Mouse (Mus musculus) kidney, embryonic 15.5 days (tissue): ENCODE results near the gene Nsun7. TPM values are rescaled to one million over a fixed set of nuclear protein-coding genes. Genes with fewer than 3 reads are reported as not detected.
"Not testable (repeated sequence)": the region's sequence is repeated elsewhere in the genome, so short reads cannot be mapped to it uniquely, and the experiment has no call there.

Source experiments
- ATAC-seq: fragments of 200-750 bp; cut with Nextera tagmentation; replicated peaks from 2 replicates; pipeline ENCODE4 v1.8.0; 2017; ENCODE audit warnings: moderate TSS enrichment; ENCODE audit not compliant: low FRiP score
- H3K27ac ChIP-seq: fragments of 300-500 bp; sonication (generic); 2 replicates; pipeline ENCODE4 v1.5.1; 2015; ENCODE audit warnings: mild to moderate bottlenecking, inconsistent platforms
- H3K27me3 ChIP-seq: fragments of 300-500 bp; sonication (generic); 2 replicates; pipeline ENCODE4 v1.6.1; 2015; ENCODE audit warnings: inconsistent platforms
- H3K36me3 ChIP-seq: fragments of 300-500 bp; sonication (generic); 2 replicates; pipeline ENCODE4 v1.6.1; 2015; ENCODE audit warnings: inconsistent platforms
- H3K4me1 ChIP-seq: fragments of 300-500 bp; sonication (generic); 2 replicates; pipeline ENCODE4 v1.6.1; 2015; ENCODE audit warnings: inconsistent platforms
- H3K4me2 ChIP-seq: fragments of 300-500 bp; sonication (generic); 2 replicates; pipeline ENCODE4 v1.6.1; 2015; ENCODE audit warnings: moderate library complexity, mild to moderate bottlenecking, inconsistent platforms
- H3K4me3 ChIP-seq: fragments of 300-500 bp; sonication (generic); replicated peaks from 2 replicates; pipeline ENCODE4 v1.5.1; 2015; ENCODE audit warnings: mild to moderate bottlenecking, inconsistent platforms
- H3K9ac ChIP-seq: fragments of 300-500 bp; sonication (generic); 2 replicates; pipeline ENCODE4 v1.6.1; 2015; ENCODE audit warnings: mild to moderate bottlenecking, inconsistent platforms
- H3K9me3 ChIP-seq: fragments of 300-500 bp; sonication (generic); replicated peaks from 2 replicates; pipeline ENCODE4 v1.6.1; 2016; ENCODE audit warnings: inconsistent platforms
- WGBS: fragments of 180-500 bp; shearing (Covaris S2); methylation state at CpG from one replicate; pipeline ENCODE4 v1.1.7; 2015; ENCODE audit warnings: mixed read lengths; 5-methylcytosine and 5-hydroxymethylcytosine counted together
- polyA plus RNA-seq: library from polyadenylated mRNA; unstranded; fragments of >200 nt; fragmentation: Nextera tagmentation; extraction: Ambion mirVana; gene quantifications from 2 replicates; pipeline ENCODE4 v1.2.1, GENCODE M21; 2015

Nsun7 gene
- polyA plus RNA-seq, 1 experiment from 2014 or later = 0.32 TPM

DNA sequence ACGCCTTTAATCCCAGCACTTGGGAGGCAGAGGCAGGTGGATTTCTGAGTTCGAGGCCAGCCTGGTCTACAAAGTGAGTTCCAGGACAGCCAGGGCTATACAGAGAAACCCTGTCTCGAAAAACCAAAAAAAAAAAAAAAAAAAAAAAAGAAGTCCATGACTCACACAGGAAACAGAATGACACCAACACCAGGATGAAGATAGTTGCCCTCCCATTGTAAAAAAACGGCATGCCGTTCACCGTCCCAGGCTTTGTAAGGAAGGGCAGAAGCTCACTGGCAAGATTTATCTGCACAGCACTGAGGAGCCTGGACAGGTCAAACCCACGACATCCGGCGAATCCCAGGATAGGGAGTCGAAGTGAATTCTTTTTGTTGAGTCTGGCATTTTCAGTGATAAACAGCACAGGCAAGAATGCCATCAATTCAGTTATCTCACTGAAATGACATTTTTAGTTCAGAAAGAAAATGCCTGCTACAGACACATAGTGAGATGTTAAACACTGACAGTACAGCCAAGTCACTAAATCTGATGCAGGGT is 13.7 kb upstream of the Nsun7 start:
- Histone ChIP-seq H3K9ac (no peak overlapping the region), H3K4me2 (no peak overlapping the region), H3K27me3 (no peaks in the 10 kb centered on the region), H3K4me1 (peaks cover 5% of the 10 kb centered on the region; the same call in 1 of the 2 replicates), H3K27ac (no peak overlapping the region), H3K36me3 (no peaks in the 10 kb centered on the region), H3K9me3 (no peaks in the 10 kb centered on the region), H3K4me3 (no peak overlapping the region)
- peak; percentile 49; the same call in 1 of the 2 replicates for ATAC-seq
- WGBS = 51% methylated on average over 9 of the region's 10 CpGs

DNA sequence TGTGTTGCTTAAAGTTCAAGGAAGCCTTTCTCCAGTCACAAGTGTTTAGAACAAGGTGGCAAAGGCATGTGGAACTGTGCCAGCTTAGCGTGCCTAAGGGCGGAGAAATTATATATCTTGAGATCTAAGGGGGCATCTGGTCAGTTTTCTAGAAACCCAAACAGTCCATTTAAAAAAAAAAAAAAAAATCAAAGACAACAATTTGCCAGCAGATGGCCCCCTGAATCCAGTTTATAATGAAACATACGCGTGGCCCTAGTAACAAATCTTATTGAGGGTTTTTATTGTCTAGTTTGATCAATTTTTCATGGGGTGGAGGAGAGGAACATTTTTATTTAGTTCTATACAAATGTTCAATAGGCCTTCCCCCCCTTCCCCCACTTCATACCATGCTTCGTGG is 6.5 kb upstream of the Nsun7 start:
- H3K4me2 ChIP-seq = no peak overlapping the region
- no peak for ATAC-seq
- H3K27ac ChIP-seq = no peak overlapping the region
- no peak overlapping the region for H3K4me3 ChIP-seq
- H3K4me1 ChIP-seq = no peaks in the 10 kb centered on the region
- H3K9ac ChIP-seq = no peak overlapping the region
- 64% methylated on average over 5 of the region's 5 CpGs for WGBS
- no peaks in the 10 kb centered on the region for H3K27me3 ChIP-seq
- no peaks in the 10 kb centered on the region for H3K9me3 ChIP-seq
- no peaks in the 10 kb centered on the region for H3K36me3 ChIP-seq

DNA sequence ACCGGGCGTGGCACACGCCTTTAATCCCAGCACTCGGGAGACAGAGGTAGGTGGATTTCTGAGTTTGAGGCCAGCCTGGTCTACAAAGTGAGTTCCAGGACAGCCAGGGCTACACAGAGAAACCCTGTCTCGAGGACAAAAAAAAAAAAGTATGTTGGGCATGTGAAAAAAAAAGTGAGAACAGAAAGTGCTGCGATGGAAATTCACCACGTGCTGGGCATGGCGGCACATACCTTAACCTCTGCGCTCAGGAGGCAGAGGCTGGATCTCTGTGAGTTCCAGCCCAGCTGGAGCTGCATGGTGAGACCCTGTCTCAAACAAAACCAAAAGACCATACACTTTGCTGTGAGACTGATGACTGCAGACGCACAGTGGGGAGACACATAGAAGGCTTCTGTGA is 4.7 kb upstream of the Nsun7 start:
- H3K4me2 ChIP-seq = no peak overlapping the region
- 0 out of 2 replicates have a peak, but pooled peaks cover 4% of the 10 kb centered on the region for H3K27me3 ChIP-seq
- no peak overlapping the region for H3K4me3 ChIP-seq
- H3K4me1 ChIP-seq = peaks cover 5% of the 10 kb centered on the region; the same call in 1 of the 2 replicates
- no peaks in the 10 kb centered on the region for H3K36me3 ChIP-seq
- ATAC-seq = no peak
- no peak overlapping the region for H3K27ac ChIP-seq
- WGBS = 88% methylated on average over 10 of the region's 10 CpGs
- no peak overlapping the region for H3K9ac ChIP-seq
- no peaks in the 10 kb centered on the region for H3K9me3 ChIP-seq

DNA sequence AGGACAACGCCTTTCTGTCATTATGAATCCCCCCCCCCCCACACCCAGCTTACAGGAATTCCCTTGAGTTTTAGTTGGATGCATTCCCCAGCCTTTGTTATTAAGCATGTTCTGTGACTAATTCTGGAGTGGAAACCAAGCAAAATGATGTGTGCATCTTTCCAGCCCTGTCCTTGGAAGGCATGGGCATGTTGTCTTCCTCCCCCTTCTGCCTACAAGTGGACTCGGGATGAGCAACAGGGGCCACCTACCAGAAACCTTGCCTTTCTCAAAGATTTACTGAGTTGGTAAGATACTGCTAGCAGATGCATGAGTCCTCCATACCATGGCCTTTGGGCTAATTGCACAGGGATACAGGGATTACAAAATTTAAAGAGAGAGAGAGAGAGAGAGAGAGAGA is 697 bp upstream of the Nsun7 start:
- 78% methylated on average over 2 of the region's 2 CpGs for WGBS
- no peaks in the 10 kb centered on the region for H3K9me3 ChIP-seq
- H3K27me3 ChIP-seq = 0 out of 2 replicates have a peak, but pooled peaks cover 6% of the 10 kb centered on the region
- no peak overlapping the region for H3K4me3 ChIP-seq
- ATAC-seq = no peak
- peaks cover 7% of the 10 kb centered on the region; the same call in 1 of the 2 replicates for H3K4me1 ChIP-seq
- H3K9ac ChIP-seq = no peak overlapping the region
- no peak overlapping the region for H3K4me2 ChIP-seq
- no peaks in the 10 kb centered on the region for H3K36me3 ChIP-seq
- no peak overlapping the region for H3K27ac ChIP-seq

DNA sequence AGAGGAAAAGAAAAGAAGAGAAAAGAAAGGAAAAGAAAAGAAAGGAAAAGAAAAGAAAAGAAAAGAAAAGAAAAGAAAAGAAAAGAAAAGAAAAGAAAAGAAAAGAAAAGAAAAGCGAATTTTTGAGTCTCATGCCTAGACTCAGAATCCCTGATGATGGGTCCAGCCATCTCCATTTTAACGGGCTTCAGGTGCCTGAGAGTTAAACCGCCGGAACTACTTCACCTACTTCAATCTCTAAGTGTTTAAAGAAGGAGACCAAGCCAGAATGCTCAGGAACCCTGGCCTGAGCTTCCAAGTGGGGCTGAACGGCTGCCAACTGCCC is 304 bp upstream of the Nsun7 start:
- H3K9ac ChIP-seq = peak overlapping the region; percentile 33; the same call in 1 of the 2 replicates
- H3K27me3 ChIP-seq, H3K4me1 ChIP-seq, H3K27ac ChIP-seq, H3K9me3 ChIP-seq, ATAC-seq, H3K36me3 ChIP-seq: not testable (repeated sequence)
- peak overlapping the region; percentile 59 for H3K4me3 ChIP-seq
- WGBS = 5% methylated on average over 5 of the region's 5 CpGs
- peak overlapping the region; percentile 84 for H3K4me2 ChIP-seq

DNA sequence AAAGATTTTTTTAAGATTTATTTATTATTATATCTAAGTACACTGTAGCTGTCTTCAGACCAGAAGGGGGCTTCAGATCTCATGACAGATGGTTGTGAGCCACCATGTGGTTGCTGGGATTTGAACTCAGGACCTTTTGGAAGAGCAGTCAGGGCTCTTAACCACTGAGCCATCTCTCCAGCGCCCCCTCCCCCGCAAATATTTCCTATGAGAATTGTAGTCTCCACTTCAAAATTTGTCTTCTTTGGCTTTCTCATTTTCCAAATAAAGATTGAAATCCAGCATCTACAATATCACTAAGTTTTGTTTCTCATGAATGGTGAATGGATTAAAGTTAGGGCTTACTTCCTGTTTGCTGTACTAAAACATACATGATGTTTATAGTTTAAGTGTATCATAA is 2.8 kb downstream of the Nsun7 start:
- no peak for ATAC-seq
- H3K9me3 ChIP-seq = no peaks in the 10 kb centered on the region
- H3K4me1 ChIP-seq = peaks cover 7% of the 10 kb centered on the region; the same call in 1 of the 2 replicates
- WGBS = 75% methylated on average over 2 of the region's 2 CpGs
- H3K4me2 ChIP-seq = no peak overlapping the region
- H3K4me3 ChIP-seq = no peak overlapping the region
- 0 out of 2 replicates have a peak, but pooled peaks cover 6% of the 10 kb centered on the region for H3K27me3 ChIP-seq
- no peak overlapping the region for H3K27ac ChIP-seq
- H3K9ac ChIP-seq = no peak overlapping the region
- H3K36me3 ChIP-seq = no peaks in the 10 kb centered on the region

DNA sequence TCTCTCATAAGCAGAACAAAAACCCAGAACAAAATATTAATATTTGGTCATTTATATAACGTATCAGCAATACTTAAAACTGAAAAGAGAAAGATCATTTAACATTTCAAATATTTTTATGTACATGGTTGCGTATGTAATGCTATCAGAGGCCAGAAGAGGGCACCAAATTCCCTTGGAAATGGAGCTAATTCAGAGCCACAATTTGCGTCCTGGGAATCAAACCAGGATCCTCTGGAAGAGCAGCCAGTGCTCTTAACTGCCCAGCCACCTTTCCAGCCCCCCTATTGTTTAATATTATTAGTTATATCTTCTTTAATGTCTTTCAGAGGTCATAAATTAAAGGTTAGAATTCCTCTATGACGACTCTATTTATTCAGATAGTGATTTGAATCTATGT is 3.7 kb downstream of the Nsun7 start:
- H3K9ac ChIP-seq = no peak overlapping the region
- 35% methylated on average over 4 of the region's 4 CpGs for WGBS
- peaks cover 7% of the 10 kb centered on the region; the same call in 1 of the 2 replicates for H3K4me1 ChIP-seq
- no peaks in the 10 kb centered on the region for H3K9me3 ChIP-seq
- no peak overlapping the region for H3K27ac ChIP-seq
- H3K27me3 ChIP-seq = 0 out of 2 replicates have a peak, but pooled peaks cover 6% of the 10 kb centered on the region
- H3K36me3 ChIP-seq = no peaks in the 10 kb centered on the region
- ATAC-seq = no peak
- H3K4me3 ChIP-seq = no peak overlapping the region
- no peak overlapping the region for H3K4me2 ChIP-seq

DNA sequence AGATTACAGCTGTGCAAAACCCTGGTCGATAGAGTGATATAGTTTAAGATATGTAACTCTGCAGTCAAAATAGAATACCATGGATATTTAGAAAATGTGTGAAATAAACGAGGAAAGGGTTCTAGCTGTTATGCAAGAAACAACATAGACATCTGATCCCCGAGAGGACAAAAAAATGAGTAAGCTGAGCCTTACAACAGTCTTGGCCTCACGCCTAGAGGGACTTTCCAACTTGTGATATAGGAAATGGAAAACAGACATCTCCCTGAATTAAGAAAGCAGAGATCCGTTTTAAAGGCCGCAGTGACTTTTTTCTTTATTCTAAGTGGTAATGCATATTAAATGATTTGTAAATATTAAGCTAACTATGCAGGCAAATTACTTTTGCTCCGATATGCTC is 9.9 kb downstream of the Nsun7 start:
- Histone ChIP-seq H3K27ac (no peak overlapping the region), H3K4me3 (no peak overlapping the region), H3K27me3 (no peaks in the 10 kb centered on the region), H3K9ac (no peak overlapping the region), H3K36me3 (no peaks in the 10 kb centered on the region), H3K9me3 (no peaks in the 10 kb centered on the region), H3K4me1 (no peaks in the 10 kb centered on the region), H3K4me2 (no peak overlapping the region)
- ATAC-seq = no peak
- 76% methylated on average over 7 of the region's 7 CpGs for WGBS

DNA sequence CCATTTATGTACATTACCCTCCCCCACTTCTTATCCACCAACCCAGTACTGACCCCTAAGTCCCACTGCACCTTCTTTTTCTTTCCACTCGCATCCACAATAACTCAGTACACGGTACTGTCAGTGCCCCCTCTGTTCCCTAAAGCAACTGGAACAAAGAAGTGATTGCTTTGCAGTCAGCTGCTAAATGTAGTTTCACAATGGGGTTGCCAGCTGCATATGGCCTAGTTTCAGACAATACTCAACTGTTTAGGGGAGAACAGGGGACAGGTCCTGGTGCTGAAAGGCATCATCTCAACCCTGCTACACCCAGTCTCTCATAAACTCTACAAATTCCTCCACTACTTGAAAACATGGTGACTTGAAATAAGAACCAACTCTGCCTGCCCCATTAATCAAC is 11.4 kb downstream of the Nsun7 start:
- no peak overlapping the region for H3K4me2 ChIP-seq
- H3K27ac ChIP-seq = no peak overlapping the region
- no peaks in the 10 kb centered on the region for H3K9me3 ChIP-seq
- WGBS = 85% methylated on average over 2 of the region's 2 CpGs
- no peaks in the 10 kb centered on the region for H3K4me1 ChIP-seq
- no peak overlapping the region for H3K9ac ChIP-seq
- no peak for ATAC-seq
- H3K4me3 ChIP-seq = no peak overlapping the region
- no peaks in the 10 kb centered on the region for H3K27me3 ChIP-seq
- H3K36me3 ChIP-seq = no peaks in the 10 kb centered on the region

DNA sequence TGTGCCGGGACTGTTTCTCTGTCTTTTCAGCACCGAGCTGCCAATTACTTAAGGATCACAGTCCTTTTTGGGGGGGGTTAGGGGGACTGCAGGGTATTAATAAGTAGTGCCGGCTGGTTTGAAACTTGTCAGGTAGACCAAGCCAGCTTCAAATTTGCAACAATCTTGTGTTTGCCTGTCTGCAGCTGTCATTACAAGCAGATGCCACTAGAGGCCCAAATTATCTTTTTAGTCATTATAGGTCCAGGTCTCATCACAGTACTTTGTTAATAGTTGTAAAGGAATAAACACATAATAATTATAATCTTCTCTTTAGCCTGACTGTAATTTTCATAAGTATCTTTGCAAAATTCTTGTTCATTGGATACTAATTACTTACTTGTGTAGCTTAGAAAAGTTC is 14.7 kb downstream of the Nsun7 start:
- H3K4me3 ChIP-seq = no peak overlapping the region
- 71% methylated on average over 3 of the region's 3 CpGs for WGBS

DNA sequence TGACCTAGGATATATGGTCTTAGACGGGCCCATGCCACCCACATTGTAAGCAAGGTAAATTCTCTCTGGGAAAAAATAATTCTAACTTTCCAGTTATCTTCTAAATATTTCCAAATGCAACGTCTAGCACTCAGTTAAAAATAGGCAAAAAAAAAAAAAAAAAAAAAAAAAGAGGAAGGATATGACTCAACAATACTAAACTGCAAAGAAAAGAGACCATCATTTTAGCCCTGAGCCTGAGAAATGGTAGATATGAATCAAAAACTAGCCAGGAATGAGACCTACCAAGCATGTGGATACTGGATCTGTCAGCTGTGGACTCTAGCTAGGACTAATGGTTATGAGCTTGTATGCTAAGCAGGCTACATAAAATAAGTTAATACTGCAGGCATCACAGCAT is 20.0 kb downstream of the Nsun7 start:
- no peak overlapping the region for H3K27ac ChIP-seq
- no peaks in the 10 kb centered on the region for H3K36me3 ChIP-seq
- H3K4me2 ChIP-seq = no peak overlapping the region
- WGBS = 69% methylated on average over 2 of the region's 2 CpGs
- no peak overlapping the region for H3K4me3 ChIP-seq
- H3K4me1 ChIP-seq = no peaks in the 10 kb centered on the region
- no peak for ATAC-seq
- no peak overlapping the region for H3K9ac ChIP-seq
- H3K9me3 ChIP-seq = no peaks in the 10 kb centered on the region
- H3K27me3 ChIP-seq = no peaks in the 10 kb centered on the region

More for the DNA sequence above, 14.7 kb downstream of the Nsun7 start:
- Histone ChIP-seq H3K27ac (no peak overlapping the region), H3K36me3 (no peaks in the 10 kb centered on the region), H3K9me3 (no peaks in the 10 kb centered on the region), H3K27me3 (no peaks in the 10 kb centered on the region), H3K9ac (no peak overlapping the region), H3K4me2 (no peak overlapping the region), H3K4me1 (no peaks in the 10 kb centered on the region)
- no peak for ATAC-seq

DNA sequence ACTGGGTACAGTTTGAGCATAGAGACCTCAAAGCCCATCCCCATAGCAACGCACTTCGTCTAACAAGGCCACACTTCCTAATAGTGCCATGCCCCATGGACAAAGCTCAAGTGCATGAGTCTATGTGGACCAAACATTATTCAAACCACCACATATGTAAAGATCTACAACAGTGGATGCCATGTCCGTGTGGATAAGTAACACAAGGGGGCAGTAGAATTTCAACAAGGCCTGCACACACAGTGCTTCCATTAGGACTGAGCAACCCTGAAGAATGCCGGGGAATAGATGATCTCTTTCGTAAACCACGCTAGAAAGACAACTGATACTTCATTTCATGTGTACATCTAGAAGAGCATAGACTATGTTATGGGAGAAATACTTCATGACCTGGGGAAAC is 21.0 kb downstream of the Nsun7 start:
- Histone ChIP-seq H3K9ac (no peak overlapping the region), H3K4me1 (no peaks in the 10 kb centered on the region), H3K4me2 (no peak overlapping the region), H3K36me3 (no peaks in the 10 kb centered on the region), H3K27me3 (no peaks in the 10 kb centered on the region), H3K27ac (no peak overlapping the region), H3K9me3 (no peaks in the 10 kb centered on the region), H3K4me3 (no peak overlapping the region)
- WGBS = 74% methylated on average over 6 of the region's 6 CpGs
- no peak for ATAC-seq

DNA sequence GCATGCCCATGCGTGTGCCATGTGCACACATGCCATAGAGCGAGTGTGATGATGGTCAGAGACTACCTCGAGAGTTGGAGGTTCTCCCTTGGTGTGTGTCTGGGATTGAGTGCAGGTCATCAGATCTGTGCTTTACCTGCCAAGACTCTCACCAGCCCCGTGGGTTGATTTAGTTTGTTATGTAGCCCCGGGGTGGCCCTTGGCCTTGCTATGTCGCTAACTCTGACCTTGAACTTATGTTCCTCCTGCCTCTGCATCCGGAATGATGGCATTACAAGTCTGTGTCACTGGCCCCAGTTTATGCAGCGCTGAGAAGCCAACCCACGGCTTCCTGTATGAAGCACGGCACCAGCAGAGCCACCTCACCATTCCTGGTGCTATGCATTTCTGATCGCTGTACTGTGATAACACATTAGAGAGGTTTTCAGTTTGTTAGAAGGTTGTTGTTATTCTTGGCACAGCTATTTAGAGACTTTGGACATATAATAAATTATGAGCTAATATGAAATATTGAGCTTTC is 34.5 kb downstream of the Nsun7 start:
- Histone ChIP-seq H3K9me3 (no peaks in the 10 kb centered on the region), H3K27me3 (no peaks in the 10 kb centered on the region), H3K4me3 (no peak overlapping the region), H3K27ac (no peak overlapping the region), H3K4me2 (no peak overlapping the region), H3K4me1 (no peaks in the 10 kb centered on the region), H3K9ac (no peak overlapping the region), H3K36me3 (peaks cover 5% of the 10 kb centered on the region; the same call in 1 of the 2 replicates)
- WGBS = 73% methylated on average over 11 of the region's 11 CpGs
- ATAC-seq = no peak
